Mouse (Mus musculus) forebrain, postnatal 0 days (tissue): Measurements from ENCODE around the gene Gipc1. TPM values are rescaled to one million over a fixed set of nuclear protein-coding genes. Genes with fewer than 3 reads are reported as not detected.

ENCODE experiments used
- ATAC-seq: fragments of 200-750 bp; cut with Nextera tagmentation; 2 replicates; pipeline ENCODE4 v1.8.0; 2017; ENCODE audit warnings: mild to moderate bottlenecking, moderate library complexity
- DNase-seq: peaks from one replicate; pipeline ENCODE4 v3.0.0-alpha.2; 2015
- H3K27ac ChIP-seq: fragments of 300-500 bp; sonication (generic); 2 replicates; pipeline ENCODE4 v1.5.1; 2014; ENCODE audit warnings: low read depth, mild to moderate bottlenecking, antibody characterized with exemption, low read length, moderate library complexity, mixed read lengths
- H3K27me3 ChIP-seq: fragments of 300-500 bp; sonication (generic); 2 replicates; pipeline ENCODE4 v1.6.1; 2014; ENCODE audit warnings: mild to moderate bottlenecking, low read length, mixed read lengths; ENCODE audit not compliant: insufficient read depth
- H3K36me3 ChIP-seq: fragments of 300-500 bp; sonication (generic); 2 replicates; pipeline ENCODE4 v1.6.1; 2014; ENCODE audit warnings: mild to moderate bottlenecking, moderate library complexity; ENCODE audit not compliant: insufficient read depth
- H3K4me1 ChIP-seq: fragments of 300-500 bp; sonication (generic); 2 replicates; pipeline ENCODE4 v1.6.1; 2014; ENCODE audit warnings: antibody characterized with exemption; ENCODE audit not compliant: insufficient read depth
- H3K4me2 ChIP-seq: fragments of 300-500 bp; sonication (generic); 2 replicates; pipeline ENCODE4 v1.6.1; 2014; ENCODE audit warnings: low read depth, mild to moderate bottlenecking, moderate library complexity
- H3K4me3 ChIP-seq: fragments of 300-500 bp; sonication (generic); 2 replicates; pipeline ENCODE4 v1.5.1; 2014; ENCODE audit warnings: low read depth, low read length, mixed read lengths
- H3K9ac ChIP-seq: fragments of 300-500 bp; sonication (generic); 2 replicates; pipeline ENCODE4 v1.6.1; 2014; ENCODE audit warnings: mild to moderate bottlenecking
- H3K9me3 ChIP-seq: fragments of 300-500 bp; sonication (generic); 2 replicates; pipeline ENCODE4 v1.6.1; 2016; ENCODE audit warnings: low read length
- CTCF ChIP-seq: sonication (generic); IDR thresholded peaks from 2 replicates; pipeline ENCODE4 v1.5.1; 2016; ENCODE audit warnings: antibody characterized with exemption, control low read depth, low read depth
- WGBS: fragments of 180-500 bp; shearing (Covaris S2); extraction: QIAGEN DNeasy Blood & Tissue Kit; methylation state at CpG from one replicate; pipeline ENCODE4 v1.1.7; 2014; 5-methylcytosine and 5-hydroxymethylcytosine counted together
- polyA plus RNA-seq: library from polyadenylated mRNA; unstranded; fragments of >200 nt; fragmentation: Nextera tagmentation; extraction: Ambion mirVana; gene quantifications from 2 replicates; pipeline ENCODE4 v1.2.1, GENCODE M21; 2015
- total RNA-seq: library from RNA; depleted of rRNA; stranded (reverse); fragments of >200 nt; gene quantifications from 2 replicates; pipeline ENCODE4 v1.2.3, GENCODE M21; 2014

The Gipc1 gene
- total and polyA plus RNA-seq, 2 experiments from 2014 or later: 77.8 to 135 TPM

GRCm38 (mm10) chr8:83613695-83614094 lies 38.8 kb upstream of the Gipc1 start:
- Histone ChIP-seq H3K4me1 (peaks cover 7% of the 10 kb centered on the region), H3K27me3 (no peaks in the 10 kb centered on the region), H3K27ac (no peak overlapping the region), H3K9ac (no peak overlapping the region), H3K4me2 (no peak overlapping the region), H3K9me3 (no peaks in the 10 kb centered on the region), H3K36me3 (peaks cover 46% of the 10 kb centered on the region), H3K4me3 (no peak overlapping the region)
- TF ChIP-seq CTCF: no peak
- ATAC-seq (no peak), DNase-seq (no peak)
- 96% methylated on average over 4 of the region's 4 CpGs for WGBS

GRCm38 (mm10) chr8:83616625-83617024 lies 35.9 kb upstream of the Gipc1 start:
- TF ChIP-seq CTCF: no peak
- Histone ChIP-seq H3K4me1 (no peaks in the 10 kb centered on the region), H3K9ac (no peak overlapping the region), H3K36me3 (peaks cover 26% of the 10 kb centered on the region), H3K9me3 (no peaks in the 10 kb centered on the region), H3K27me3 (no peaks in the 10 kb centered on the region), H3K27ac (no peak overlapping the region), H3K4me2 (no peak overlapping the region), H3K4me3 (no peak overlapping the region)
- DNase-seq (no peak), ATAC-seq (no peak)

- H3K36me3 ChIP-seq: peaks cover 21% of the 10 kb centered on the region
- no peak overlapping the region for H3K4me2 ChIP-seq
- TF ChIP-seq CTCF: no peak
- H3K27ac ChIP-seq: no peak overlapping the region
- no peak overlapping the region for H3K9ac ChIP-seq
- 91% methylated on average over 2 of the region's 2 CpGs for WGBS
- no peaks in the 10 kb centered on the region for H3K9me3 ChIP-seq
- H3K27me3 ChIP-seq: no peaks in the 10 kb centered on the region
- H3K4me3 ChIP-seq: no peak overlapping the region
- H3K4me1 ChIP-seq: no peaks in the 10 kb centered on the region
- DNase-seq (no peak), ATAC-seq (no peak)
These were observed 35.4 kb upstream of the Gipc1 start for GRCm38 (mm10) chr8:83617111-83617510.

GRCm38 (mm10) chr8:83618566-83618965 lies 33.9 kb upstream of the Gipc1 start:
- 95% methylated on average over 2 of the region's 2 CpGs for WGBS
- Histone ChIP-seq H3K27me3 (no peaks in the 10 kb centered on the region), H3K4me3 (no peak overlapping the region), H3K4me1 (no peaks in the 10 kb centered on the region), H3K9ac (no peak overlapping the region), H3K36me3 (peaks cover 9% of the 10 kb centered on the region; the same call in 1 of the 2 replicates), H3K4me2 (no peak overlapping the region), H3K9me3 (no peaks in the 10 kb centered on the region), H3K27ac (no peak overlapping the region)
- no peak for TF ChIP-seq CTCF
- no peak for ATAC-seq
- DNase-seq: no peak

- Histone ChIP-seq H3K27ac (no peak overlapping the region), H3K9me3 (no peaks in the 10 kb centered on the region), H3K9ac (no peak overlapping the region), H3K4me1 (no peaks in the 10 kb centered on the region), H3K27me3 (no peaks in the 10 kb centered on the region), H3K4me3 (no peak overlapping the region), H3K36me3 (no peaks in the 10 kb centered on the region), H3K4me2 (no peak overlapping the region)
- WGBS: 89% methylated on average over 9 of the region's 9 CpGs
- no peak for TF ChIP-seq CTCF
- no peak for DNase-seq
- no peak for ATAC-seq
These were observed 32.8 kb upstream of the Gipc1 start for GRCm38 (mm10) chr8:83619568-83620285.

GRCm38 (mm10) chr8:83621691-83622388 lies 30.6 kb upstream of the Gipc1 start:
- peak; percentile 3 for DNase-seq
- Histone ChIP-seq H3K4me3 (peak overlapping the region; percentile 42), H3K27me3 (no peaks in the 10 kb centered on the region), H3K36me3 (no peaks in the 10 kb centered on the region), H3K4me2 (peak overlapping the region; percentile 82), H3K9me3 (no peaks in the 10 kb centered on the region), H3K4me1 (no peaks in the 10 kb centered on the region), H3K27ac (no peak overlapping the region), H3K9ac (peak overlapping the region; percentile 65)
- TF ChIP-seq CTCF: no peak
- peak; percentile 38 for ATAC-seq
- WGBS: 55% methylated on average over 15 of the region's 15 CpGs

- no peak overlapping the region for H3K27ac ChIP-seq
- 11% methylated on average over 23 of the region's 23 CpGs for WGBS
- peak overlapping the region; percentile 65 for H3K9ac ChIP-seq
- no peaks in the 10 kb centered on the region for H3K9me3 ChIP-seq
- DNase-seq (peak; percentile 89), ATAC-seq (peak; percentile 96)
- no peaks in the 10 kb centered on the region for H3K27me3 ChIP-seq
- H3K4me2 ChIP-seq: peak overlapping the region; percentile 82
- H3K4me1 ChIP-seq: no peaks in the 10 kb centered on the region
- no peaks in the 10 kb centered on the region for H3K36me3 ChIP-seq
- H3K4me3 ChIP-seq: peak overlapping the region; percentile 42
- peak; percentile 94 for TF ChIP-seq CTCF
These were observed 30.0 kb upstream of the Gipc1 start for GRCm38 (mm10) chr8:83622389-83622989.
